Mouse (Mus musculus) kidney, adult 11 months (tissue): ENCODE data around the gene 0610040J01Rik.
A peak's percentile ranks its signal among the peaks of the same experiment; 100 is the strongest.

ENCODE experiments used
- DNase-seq: peaks from one replicate; pipeline ENCODE4 v3.0.0; 2022

0610040J01Rik gene

GRCm38 (mm10) chr5:63811819-63812508, at the start of gene 0610040J01Rik:
0610040J01Rik (plus strand) TSS chr5:63812363.
- peak; percentile 85 for DNase-seq

DNA sequence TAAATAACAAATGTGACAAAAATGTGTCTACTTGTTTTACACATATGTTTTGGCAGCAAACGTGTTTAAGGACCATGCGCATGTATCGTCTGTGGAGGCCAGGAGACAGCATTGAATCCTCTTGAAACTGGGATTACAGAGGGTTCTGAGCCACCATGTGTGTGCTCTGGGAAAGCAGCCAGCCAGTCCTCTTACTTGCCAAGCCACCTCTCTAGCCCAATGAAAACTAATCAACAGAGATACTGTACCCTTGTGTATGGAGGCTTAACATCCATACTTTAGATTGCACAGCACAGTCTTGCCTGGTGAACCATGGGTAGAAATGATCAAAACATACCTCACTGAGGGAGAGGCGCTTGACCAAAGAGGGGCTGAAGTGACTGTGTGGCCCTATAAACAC, 46.3 kb upstream of the 0610040J01Rik start:
- no peak for DNase-seq

DNA sequence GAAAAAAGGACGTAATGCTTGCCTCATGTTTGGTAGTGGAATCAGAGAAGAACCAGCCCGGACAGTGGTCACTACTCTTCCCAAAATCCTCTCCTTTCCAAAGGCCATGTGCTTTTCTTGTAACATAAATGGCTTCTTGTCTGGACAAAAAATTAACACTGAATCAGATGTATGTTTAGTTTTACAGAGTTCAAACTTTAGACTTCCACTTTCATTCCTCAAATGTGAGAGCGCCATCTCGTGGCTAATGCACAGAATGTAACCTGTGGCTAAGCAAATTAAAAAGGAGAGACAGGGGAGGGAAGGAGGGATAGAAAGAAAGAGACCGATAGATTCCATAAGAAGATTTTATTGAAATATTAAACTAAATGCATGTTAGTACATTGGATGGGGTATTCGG, 45.4 kb upstream of the 0610040J01Rik start:
- no peak for DNase-seq

DNA sequence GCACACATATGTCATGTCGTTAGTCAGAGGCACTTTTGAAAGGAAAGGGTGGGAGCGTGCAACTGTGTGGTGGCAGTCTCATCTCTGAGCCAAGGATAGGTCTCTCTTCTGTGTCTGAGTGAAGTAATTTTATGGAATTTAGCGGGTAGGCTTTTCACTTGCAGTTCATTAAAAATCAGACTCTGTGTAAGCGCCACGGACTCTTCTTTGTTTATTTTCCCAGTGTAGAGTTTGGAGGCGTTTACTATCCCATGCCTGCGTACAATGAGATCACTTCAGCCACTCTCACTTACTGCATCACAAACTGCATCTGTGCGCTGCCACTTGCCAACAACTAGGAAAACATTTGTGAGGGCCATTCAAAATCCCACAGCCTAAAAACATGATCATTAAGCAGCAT, 44.7 kb upstream of the 0610040J01Rik start:
- no peak for DNase-seq

DNA sequence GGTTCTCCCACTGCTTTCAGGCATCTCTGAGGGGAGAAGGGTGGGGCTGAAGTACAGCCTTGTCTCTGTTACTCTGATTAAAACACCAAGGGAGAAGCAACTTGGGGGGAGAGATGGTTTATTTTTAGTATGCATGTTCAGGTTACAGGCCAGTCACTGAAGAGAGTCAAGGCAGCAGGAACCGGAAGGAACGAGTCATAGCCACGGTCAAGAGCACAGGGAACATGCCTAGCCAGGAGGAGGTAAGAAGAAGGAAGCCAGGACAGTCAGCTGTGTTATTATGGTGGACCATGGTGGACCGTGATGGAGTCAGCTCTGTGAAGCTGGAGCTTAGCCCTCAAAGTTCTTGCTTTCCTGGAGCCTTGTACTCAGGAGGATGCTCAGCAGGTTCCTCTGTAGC, 43.9 kb upstream of the 0610040J01Rik start:
- no peak for DNase-seq

DNA sequence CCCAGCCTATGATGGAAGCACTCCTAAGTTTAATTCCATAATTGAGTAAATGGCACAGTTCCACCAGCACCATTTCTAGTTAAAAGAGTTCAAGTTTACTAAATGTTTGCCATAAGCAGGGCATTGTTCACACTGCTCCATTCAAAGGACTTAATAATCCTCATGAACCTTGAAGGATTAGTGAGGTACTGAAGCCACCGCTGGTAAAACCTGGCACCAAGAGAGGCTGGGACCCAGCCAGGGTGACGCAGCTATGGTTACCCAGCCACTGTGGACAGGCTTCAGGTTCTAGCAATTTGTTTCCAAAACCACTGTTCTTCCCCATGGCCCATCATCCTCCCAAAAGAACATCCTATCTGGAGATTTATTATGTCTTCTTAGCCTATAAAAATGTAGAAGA, 39.2 kb upstream of the 0610040J01Rik start:
- no peak for DNase-seq

DNA sequence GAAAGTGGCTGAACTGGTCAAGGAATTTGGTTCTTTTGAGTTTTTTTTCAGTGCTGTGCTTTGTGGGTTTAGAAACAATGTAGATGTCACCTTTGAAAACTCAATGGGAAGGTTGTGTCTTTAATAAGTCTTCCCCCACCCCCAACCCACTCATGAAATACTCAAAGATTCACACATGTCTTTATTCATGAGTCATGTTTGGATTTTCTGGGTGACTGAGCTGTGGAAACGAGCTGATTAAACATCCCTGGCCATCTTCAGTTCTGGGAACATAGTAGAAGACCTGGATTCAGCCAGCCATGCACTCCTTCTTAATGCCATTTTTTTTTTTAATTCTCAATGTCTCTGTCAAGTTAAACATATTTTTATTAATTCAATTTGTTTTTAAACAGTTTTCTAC, 38.6 kb upstream of the 0610040J01Rik start:
- no peak for DNase-seq

- DNase-seq: no peak
These were observed 23.9 kb upstream of the 0610040J01Rik start for GRCm38 (mm10) chr5:63788156-63788826.

GRCm38 (mm10) chr5:63812509-63812865, 324 bp downstream of the 0610040J01Rik start:
- no peak for DNase-seq

GRCm38 (mm10) chr5:63816643-63817042, 4.5 kb downstream of the 0610040J01Rik start:
- no peak for DNase-seq

DNA sequence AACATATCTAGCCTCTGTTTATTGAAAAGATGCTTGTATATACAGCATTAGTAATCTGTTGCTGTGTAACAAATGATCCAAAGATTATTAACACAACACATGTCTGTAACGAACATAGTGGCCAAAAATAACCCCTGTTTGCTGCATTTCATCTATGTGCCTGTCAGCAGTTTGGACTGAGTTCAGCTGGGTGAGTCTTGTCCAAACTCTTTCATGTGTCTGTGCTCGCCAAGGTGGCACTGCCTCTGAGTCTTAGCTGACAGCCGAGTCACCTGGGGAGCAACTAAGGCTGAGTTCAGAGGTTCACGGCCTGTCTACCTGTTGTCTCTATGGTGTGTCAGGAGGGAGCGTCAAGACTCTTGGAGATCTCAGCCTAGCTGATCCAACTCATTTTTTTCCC, 5.1 kb downstream of the 0610040J01Rik start:
- DNase-seq: peak; percentile 59

- peak; percentile 55 for DNase-seq
These were observed 6.8 kb downstream of the 0610040J01Rik start for GRCm38 (mm10) chr5:63818975-63819374.

DNA sequence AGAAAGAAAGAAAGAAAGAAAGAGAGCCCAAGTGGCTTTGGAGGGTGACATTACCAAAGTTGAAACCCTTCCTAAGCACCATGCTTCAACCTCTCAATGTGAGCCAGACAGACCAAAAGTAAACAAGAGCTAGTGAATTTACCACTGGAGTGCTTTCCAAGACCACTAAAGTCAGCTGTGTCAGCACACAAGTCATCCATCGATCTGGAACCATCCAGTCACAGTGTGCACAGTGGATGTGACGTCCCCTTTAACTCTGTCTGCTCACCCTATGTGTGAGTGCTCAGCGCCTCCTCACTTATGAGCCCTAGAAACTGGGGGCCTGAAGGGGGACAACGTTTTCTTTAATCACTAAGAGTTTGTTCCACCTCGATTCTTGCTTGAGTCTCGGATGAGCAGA, 7.4 kb downstream of the 0610040J01Rik start:
- no peak for DNase-seq

DNA sequence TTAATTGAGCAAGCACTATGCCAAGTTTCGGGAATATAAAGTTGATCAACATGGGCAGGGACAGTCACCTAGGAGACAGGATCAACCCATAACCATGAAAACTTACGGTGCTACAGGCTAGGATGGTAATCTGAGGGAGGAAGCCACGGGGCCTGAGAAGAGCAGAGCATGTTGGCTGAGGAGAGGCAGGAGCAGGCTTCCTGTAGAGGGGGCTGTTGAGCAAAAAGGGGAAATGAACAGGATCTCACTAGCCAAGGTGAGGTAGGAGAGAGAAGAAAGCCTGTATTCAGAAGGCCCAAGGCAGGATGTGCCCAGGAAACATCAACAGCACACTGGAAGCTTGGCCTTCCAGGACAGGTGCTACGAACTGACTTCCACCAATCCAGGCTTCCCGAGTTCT, 9.0 kb downstream of the 0610040J01Rik start:
- no peak for DNase-seq

DNA sequence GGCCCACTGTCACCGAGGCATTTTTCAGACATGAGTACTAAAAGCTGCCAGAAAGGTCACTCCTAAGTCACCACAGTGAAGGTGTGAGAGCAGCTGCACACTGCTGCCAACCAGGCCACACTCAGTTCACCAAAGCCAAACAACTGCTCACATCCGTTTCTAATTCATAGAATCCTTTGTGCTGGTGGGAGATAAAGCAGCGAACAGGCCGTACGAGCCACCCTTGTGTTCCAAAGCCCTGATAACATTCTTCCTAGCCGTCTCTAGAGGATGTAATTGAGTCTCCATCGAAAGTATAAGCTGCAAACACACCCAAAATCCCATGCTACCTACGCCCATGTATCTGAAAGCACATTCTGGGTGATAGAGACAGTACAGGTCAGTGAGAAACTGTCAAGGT, 9.7 kb downstream of the 0610040J01Rik start:
- no peak for DNase-seq

GRCm38 (mm10) chr5:63823362-63824332, 11.5 kb downstream of the 0610040J01Rik start:
- DNase-seq: peak; percentile 72

GRCm38 (mm10) chr5:63824599-63825350, 12.6 kb downstream of the 0610040J01Rik start:
- DNase-seq: no peak

GRCm38 (mm10) chr5:63825881-63826280, 13.7 kb downstream of the 0610040J01Rik start:
- no peak for DNase-seq

GRCm38 (mm10) chr5:63827006-63827405, 14.8 kb downstream of the 0610040J01Rik start:
- no peak for DNase-seq

DNA sequence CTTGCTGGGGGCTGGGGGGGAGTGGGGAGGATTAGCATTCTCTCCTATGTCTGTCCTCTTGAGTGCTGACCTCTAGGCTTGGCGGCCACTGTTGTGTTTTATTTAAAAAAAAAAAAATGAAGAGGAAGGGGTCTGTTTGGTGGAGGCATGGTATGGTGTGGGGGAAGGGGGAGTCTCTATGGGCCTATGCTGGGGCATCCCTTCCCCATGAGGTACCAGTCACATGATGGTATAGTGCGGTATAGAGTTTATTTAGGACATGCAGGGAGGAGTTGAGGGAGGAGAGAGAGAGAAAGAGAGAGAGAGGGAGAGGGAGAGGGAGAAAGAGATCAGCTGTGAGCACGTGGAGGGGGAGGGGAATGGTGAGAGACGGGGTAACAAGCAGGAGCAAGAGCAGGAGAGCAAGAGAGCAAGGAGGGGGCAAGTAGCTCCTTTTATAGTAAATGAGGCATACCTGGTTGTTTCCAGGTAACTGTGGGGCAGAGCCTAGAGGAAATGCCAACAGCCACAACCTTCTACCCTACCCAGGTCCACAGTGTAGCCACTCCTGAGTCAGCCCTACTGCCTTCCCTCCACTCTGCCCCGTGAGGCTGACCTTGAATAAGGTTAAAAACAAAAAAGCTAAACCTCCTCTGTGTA, 15.4 kb downstream of the 0610040J01Rik start:
- peak; percentile 85 for DNase-seq

- DNase-seq: no peak
These were observed 16.4 kb downstream of the 0610040J01Rik start for GRCm38 (mm10) chr5:63828380-63829185.
